Mouse (Mus musculus): ENCODE measurements around the gene Ptcd2.

Ptcd2 gene

GRCm38 (mm10) chr13:99344599-99345575 lies at the start of gene Ptcd2, which contains the start of gene Mrps27:
TSS of gene Ptcd2 (minus strand) at chr13:99344705.
TSS of gene Mrps27 (plus strand) at chr13:99344786.
- in situ Hi-C loops (cut with MboI, MseI): loop anchor here (25.0 kb wide), 1 partner anchor 1142 kb away; the partner anchor contains the start of gene Gtf2h2

DNA sequence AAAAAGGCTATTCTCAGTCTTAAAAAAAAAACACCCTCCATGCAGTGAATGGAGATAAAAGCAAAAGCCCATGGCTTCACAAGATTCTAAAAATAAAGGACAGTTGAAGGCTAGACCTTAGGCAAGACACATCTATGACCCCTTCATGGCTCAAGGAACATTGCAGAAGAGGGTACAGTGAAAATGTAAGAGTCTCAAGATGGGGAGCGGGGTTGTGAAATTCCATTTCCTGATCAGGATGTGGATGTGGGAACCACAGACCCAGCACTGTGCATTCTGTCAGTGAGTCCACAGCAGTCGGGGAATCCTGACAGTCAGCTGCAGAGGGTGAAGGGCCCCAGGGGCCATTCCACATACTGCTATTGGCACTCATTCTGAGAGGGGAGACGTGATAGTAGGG lies 48.6 kb upstream of the Ptcd2 start:
- in situ Hi-C loops (cut with MboI, MseI): no loop called here

GRCm38 (mm10) chr13:99391417-99391816 lies 46.9 kb upstream of the Ptcd2 start:
- in situ Hi-C loops (cut with MboI, MseI): no loop called here

GRCm38 (mm10) chr13:99387901-99388811 lies 43.7 kb upstream of the Ptcd2 start:
- in situ Hi-C loops (cut with MboI, MseI): no loop called here

DNA sequence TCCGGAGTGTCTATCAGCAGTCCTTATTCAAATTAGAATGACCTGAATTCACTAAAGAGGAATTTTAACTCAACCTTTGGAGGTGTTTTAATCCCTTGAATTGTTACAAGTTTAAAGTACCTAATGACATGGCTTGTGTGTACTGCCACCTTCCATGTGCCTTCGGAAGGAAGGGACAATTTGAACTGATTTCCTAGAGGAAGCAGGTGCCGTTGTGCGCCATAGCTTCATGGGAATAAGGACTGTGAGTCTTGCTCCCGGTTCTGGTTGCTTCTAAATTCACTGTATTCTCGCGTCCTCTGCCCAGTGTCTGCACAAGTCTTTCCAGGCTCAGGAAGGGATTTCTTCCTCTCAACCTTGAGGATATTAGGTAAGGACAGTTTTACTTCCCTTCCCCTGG lies 41.8 kb upstream of the Ptcd2 start:
- in situ Hi-C loops (cut with MboI, MseI): no loop called here

DNA sequence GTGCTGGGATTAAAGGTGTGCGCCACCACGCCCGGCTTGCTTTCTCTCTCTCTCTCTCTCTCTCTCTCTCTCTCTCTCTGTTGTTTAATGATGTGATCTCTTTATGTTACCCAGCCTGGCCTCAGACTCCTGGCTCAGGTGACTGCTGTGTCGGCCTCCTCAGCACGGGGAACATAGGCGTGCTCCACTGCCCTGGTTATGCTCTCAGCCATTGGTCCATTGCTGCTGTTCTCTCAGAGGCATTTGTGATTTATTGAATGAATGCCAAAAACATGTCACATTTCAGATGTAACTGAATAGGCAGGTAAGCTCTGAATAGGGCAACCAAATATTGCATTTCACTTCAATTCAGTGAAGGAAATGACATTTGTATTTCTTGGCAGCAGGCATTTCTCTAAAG lies 41.4 kb upstream of the Ptcd2 start:
- in situ Hi-C loops (cut with MboI, MseI): no loop called here

DNA sequence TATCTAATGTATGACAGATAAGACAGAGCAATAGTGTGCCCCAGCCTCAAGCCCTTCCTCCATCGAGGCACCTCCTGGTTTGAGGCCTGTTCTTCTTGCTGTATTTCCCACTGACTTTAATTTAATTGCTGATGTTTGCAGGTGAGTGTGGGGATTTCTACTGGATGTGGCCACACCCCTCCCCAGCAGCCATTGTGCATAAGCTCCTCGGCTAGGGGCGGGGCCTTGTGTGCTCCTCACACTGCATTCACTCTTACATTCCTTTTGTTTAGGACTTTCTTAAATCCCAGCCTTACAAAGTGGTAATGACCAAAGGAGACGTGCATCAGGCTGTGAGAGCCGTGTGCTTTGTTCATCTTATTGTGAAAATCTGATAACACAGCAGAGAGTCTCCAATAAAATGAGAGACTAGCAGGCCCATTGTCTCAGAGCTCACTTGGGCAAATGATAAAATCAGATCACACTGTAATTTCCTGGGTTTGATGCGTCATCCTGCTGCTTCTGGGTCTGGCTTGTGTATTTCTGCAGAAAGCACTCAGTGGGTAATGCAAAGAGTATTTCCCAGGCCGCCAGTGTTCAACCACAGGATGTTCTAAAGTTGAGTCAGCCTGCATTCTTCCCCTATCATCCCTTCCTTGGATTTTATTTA lies 40.2 kb upstream of the Ptcd2 start:
- in situ Hi-C loops (cut with MboI, MseI): no loop called here

- in situ Hi-C loops (cut with MboI, MseI): no loop called here
These were observed 37.9 kb upstream of the Ptcd2 start for GRCm38 (mm10) chr13:99382373-99382772.

DNA sequence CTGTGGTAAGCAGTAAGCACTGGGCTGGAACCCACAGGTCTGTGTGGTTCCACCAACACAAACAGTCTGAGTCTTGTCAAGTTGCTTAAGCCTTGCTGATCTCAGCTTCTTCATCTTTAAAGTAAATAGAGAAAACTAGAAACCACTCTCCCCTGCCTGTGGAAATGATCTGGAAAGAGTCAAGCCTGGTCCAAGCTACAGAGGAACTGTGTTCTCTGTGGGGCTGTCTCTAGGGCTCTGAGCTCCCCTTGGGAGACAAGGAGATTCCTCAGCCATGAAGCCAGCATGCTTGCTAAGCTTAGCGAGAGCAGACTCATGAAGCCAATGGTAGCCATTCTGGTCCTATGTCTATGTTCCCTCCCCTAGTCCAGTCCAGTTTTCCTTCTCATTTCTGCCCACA lies 33.7 kb upstream of the Ptcd2 start:
- in situ Hi-C loops (cut with MboI, MseI): loop anchor here (10.0 kb wide), 1 partner anchor 757 kb away; no protein-coding TSS in a partner anchor

GRCm38 (mm10) chr13:99377055-99377454 lies 32.5 kb upstream of the Ptcd2 start:
- in situ Hi-C loops (cut with MboI, MseI): loop anchor here (10.0 kb wide), 1 partner anchor 758 kb away; no protein-coding TSS in a partner anchor

- in situ Hi-C loops (cut with MboI, MseI): loop anchor here (10.0 kb wide), 1 partner anchor 759 kb away; no protein-coding TSS in a partner anchor
These were observed 31.0 kb upstream of the Ptcd2 start for GRCm38 (mm10) chr13:99375550-99375949.

GRCm38 (mm10) chr13:99374191-99374590 lies 29.7 kb upstream of the Ptcd2 start:
- in situ Hi-C loops (cut with MboI, MseI): loop anchor here (10.0 kb wide), 1 partner anchor 761 kb away; no protein-coding TSS in a partner anchor

GRCm38 (mm10) chr13:99373684-99374083 lies 29.2 kb upstream of the Ptcd2 start:
- in situ Hi-C loops (cut with MboI, MseI): loop anchor here (10.0 kb wide), 1 partner anchor 761 kb away; no protein-coding TSS in a partner anchor

GRCm38 (mm10) chr13:99371285-99371684 lies 26.8 kb upstream of the Ptcd2 start:
- in situ Hi-C loops (cut with MboI, MseI): loop anchor here (10.0 kb wide), 1 partner anchor 764 kb away; no protein-coding TSS in a partner anchor

- in situ Hi-C loops (cut with MboI, MseI): loop anchor here (10.0 kb wide), 1 partner anchor 636 kb away; no protein-coding TSS in a partner anchor
These were observed 24.6 kb upstream of the Ptcd2 start for GRCm38 (mm10) chr13:99369103-99369502.

GRCm38 (mm10) chr13:99367554-99368174 lies 23.2 kb upstream of the Ptcd2 start:
- in situ Hi-C loops (cut with MboI, MseI): loop anchor here (10.0 kb wide), 1 partner anchor 637 kb away; no protein-coding TSS in a partner anchor

- in situ Hi-C loops (cut with MboI, MseI): loop anchor here (10.0 kb wide), 1 partner anchor 638 kb away; no protein-coding TSS in a partner anchor
These were observed 22.1 kb upstream of the Ptcd2 start for GRCm38 (mm10) chr13:99366422-99367175.

DNA sequence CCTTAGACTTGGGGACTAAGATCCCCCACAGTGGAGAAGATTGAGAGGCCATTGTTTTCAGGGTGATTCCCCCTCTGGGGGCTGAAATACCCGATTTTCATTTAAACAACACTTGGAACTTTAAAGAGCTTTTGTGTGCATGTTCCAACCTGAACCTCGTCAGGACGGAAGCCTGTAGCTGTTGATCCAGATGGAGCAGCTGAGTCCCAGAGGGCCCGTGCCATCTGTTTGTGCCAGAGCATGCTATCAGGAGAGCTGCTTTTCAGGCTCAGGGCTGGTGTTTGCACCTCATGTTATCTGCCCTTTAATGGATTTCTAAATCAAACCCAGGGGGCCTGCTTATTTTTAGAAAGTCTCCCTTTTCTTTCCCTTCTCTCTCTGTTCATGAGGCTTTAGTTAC lies 19.4 kb upstream of the Ptcd2 start:
- in situ Hi-C loops (cut with MboI, MseI): loop anchor here (10.0 kb wide), 1 partner anchor 641 kb away; no protein-coding TSS in a partner anchor

GRCm38 (mm10) chr13:99358921-99359320 lies 14.4 kb upstream of the Ptcd2 start:
- in situ Hi-C loops (cut with MboI, MseI): loop anchor here (5.0 kb wide), 1 partner anchor 488 kb away; no protein-coding TSS in a partner anchor

Data from regulatory T cell (primary cell).